Mouse (Mus musculus): ENCODE measurements around the gene Grk5.

The Grk5 gene

DNA sequence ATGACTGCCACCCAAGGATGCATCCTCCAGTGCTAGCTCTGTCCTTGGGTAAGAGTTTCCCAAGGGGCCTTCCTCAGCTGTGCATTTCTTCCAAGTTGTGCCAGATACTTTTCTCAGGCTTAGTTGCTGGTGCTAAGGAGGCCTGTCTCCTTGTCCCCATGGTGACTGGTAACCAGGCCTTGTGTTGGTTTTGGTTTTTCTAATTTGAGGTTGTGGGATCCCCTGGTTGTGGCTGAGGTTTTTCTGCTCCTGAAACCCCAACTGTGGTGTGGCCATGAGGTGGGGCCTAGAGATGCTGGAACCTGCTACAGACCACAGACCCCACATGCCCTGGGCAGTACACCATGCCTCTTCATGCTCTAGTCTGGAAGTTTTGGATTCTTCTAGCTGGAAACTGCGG is 90.0 kb downstream of the Grk5 start:
- no peak for DNase-seq (ENCODE audit: low spot score)

DNA sequence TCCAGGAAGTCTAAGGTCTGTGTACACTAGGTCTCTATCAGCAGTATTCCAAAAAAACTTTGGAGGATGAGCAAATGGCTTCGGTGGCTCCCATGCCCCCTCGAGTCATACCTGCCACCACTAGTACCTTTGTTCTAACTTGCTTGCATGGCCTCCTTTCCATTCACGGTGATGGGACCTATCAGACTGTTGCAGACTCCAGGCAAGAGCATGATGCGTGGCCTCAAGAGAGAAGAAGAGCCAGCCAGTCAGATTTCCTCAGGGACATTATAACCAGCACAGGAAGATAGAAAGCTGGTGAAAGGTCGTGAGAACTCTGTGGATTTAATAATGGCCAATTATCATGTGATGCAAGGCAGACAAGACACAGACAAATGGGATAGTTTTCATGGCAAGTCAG is 91.8 kb downstream of the Grk5 start:
- DNase-seq (ENCODE audit: low spot score), result peak; percentile 74

DNA sequence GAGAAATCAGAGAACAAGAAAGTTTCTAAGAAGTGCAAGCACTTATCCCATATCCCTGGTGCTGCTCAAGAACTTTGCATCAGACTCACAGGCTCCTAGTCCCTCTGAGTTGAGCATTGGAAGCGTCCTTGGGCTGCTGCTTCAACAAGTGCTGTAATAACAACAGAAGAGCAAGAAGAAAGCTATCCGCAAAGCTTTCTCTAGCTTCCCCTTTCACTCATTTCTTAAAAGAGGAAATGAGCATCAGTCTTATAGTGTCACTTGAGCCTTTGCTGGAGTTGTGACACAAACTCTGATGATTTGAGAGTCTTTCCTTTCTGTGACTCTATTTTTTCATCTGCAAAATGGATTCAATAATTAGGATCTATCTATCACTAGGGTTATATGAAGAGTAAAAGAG is 92.3 kb downstream of the Grk5 start:
- peak; percentile 38 for DNase-seq (ENCODE audit: low spot score)

GRCm38 (mm10) chr19:60989766-60990165 is 100.2 kb downstream of the Grk5 start:
- no peak for DNase-seq (ENCODE audit: low spot score)

DNA sequence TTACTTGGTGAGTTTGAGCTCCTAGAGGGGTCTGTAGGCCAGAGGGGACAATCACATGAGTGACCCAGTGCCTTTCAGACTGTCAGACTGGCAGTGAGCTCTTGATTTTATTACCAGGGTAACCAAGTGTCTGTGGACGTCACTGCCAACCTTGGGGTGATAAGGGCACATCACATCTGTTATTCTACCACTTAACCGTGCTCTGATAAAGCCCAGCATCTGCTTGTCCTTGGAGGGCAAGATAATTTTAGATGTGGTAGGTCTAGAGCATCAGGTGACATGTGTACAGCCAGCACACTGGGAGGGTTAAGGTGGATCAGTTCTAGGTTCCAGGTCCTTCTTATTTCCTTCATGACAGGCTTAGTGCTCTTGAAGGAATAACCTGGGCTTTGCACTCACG is 104.7 kb downstream of the Grk5 start:
- no peak for DNase-seq (ENCODE audit: low spot score)

- DNase-seq (ENCODE audit: low spot score), result no peak
These were observed 105.3 kb downstream of the Grk5 start for GRCm38 (mm10) chr19:60994845-60995244.

DNA sequence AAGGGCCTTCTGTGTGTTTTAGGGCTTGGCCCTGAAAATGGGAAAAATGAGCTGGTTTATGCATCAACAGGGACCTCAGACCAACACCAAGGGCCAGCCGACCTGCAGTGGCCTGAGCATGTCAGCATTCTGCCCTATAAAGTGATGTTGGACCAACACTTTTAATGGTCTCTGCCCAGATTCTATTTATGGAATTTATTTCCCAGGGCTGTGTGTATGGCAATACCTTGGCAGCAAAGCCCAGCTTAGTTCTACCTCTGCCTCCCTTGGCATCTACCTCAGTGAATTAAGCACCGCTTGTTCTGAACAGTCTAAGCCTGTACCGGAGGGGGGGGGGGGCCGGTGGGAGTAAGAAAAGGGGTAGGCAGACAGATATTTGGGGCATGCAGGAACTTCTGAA is 108.2 kb downstream of the Grk5 start:
- DNase-seq (ENCODE audit: low spot score), result peak; percentile 80

- no peak for DNase-seq (ENCODE audit: low spot score)
These were observed 110.1 kb downstream of the Grk5 start for GRCm38 (mm10) chr19:60999652-61000051.

DNA sequence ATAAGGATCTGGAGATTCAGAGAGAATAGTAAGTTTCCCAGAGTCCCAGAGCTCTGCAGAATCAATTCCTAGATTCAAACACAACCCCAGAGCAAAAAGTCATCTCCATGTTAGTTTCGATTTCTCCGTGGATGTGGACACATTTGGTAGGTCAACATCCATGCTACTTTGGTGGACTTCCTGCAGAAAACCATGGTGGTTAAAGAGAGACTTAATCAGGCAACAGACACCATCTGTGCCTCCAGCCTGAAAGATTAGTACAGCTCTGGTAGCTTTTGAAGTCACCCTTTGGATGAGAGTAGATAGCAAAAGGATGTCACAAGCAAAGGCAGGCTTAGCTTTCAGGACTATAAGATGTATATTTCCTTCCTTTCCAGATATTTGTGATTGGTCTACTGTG is 111.4 kb downstream of the Grk5 start:
- no peak for DNase-seq (ENCODE audit: low spot score)

DNA sequence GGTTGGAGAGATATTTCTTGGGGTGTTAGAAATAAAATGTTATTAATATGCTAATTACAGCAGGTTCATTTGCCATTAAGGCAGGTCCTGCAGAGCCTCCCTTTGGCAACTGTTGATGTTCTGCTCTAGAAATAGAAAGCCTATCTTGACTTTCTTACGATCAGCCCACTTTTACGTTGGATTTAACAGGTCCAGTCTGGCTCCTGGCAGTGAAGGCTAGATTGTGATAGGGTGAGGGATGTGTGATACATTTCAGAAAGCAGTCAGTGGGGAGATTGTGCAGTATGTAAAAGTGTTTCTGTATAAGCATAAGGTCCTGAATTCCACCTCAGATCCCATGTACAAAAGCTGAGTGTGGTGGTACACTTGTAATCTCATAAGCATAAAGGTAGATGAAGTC is 119.7 kb downstream of the Grk5 start:
- DNase-seq (ENCODE audit: low spot score), result no peak

DNA sequence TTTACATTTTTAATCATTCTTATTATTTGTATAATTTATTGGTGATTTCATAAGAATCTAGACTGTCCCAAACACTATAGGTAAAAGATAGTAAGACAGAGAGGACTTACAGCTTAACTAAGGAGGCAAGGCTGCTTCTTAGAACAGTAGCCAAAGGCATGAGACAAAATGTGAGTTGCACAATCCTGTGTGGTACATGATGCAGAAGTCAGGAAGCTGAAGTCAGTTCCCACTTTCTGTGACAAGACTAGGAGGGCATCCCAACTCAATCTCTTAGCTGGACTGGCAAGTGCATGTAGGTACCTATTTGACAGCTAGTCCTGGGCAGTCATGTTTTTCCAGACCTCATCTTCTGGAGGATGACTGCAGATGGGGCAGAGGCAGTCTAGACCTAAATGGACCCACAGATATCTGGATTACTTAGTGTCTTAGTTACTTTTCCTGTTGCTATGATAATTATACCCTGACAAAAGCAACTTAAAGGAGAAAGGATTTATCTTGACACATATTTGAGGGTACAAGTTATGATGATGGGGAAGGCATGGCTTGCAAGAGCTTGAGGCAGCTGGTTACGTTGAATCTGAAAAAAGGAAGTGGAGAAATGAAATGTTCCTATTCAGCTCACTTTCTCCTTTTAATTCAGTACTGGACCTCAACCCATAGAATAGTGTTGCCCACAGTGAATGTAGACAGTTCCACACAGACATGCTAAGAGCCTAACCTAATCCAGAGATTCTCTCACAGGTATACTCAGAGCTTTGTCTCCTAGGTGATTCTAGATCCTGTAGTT is 128.1 kb downstream of the Grk5 start:
- no peak for DNase-seq (ENCODE audit: low spot score)

DNA sequence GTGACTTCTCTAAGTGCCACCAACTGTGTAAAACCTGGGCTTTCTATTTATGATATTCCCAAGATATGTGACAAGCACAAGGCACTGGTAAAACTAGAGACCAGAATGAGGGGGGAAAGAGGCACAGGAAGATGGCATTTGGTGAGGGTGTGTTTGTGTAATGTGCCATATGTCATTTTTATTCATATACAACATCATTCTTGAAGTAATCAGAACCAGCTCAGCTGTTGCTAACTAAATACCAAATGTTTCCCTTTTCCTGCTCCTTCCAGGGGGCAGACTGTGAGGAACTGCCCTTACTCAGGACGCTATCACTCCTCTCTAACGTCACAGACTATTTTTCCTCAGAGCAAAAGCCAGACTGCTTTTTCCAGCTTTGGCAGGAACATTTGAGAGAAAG is 132.0 kb downstream of the Grk5 start:
- no peak for DNase-seq (ENCODE audit: low spot score)

- no peak for DNase-seq (ENCODE audit: low spot score)
These were observed 132.5 kb downstream of the Grk5 start for GRCm38 (mm10) chr19:61021939-61022566.

GRCm38 (mm10) chr19:61031570-61031969 is 142.0 kb downstream of the Grk5 start:
- peak; percentile 71 for DNase-seq (ENCODE audit: low spot score)

GRCm38 (mm10) chr19:61039151-61039550 is 149.6 kb downstream of the Grk5 start:
- DNase-seq (ENCODE audit: low spot score), result no peak

GRCm38 (mm10) chr19:61048646-61049045 is 159.1 kb downstream of the Grk5 start:
- DNase-seq (ENCODE audit: low spot score), result peak; percentile 79

- peak; percentile 77 for DNase-seq (ENCODE audit: low spot score)
These were observed 159.9 kb downstream of the Grk5 start for GRCm38 (mm10) chr19:61049413-61049812.

- no peak for DNase-seq (ENCODE audit: low spot score)
These were observed 161.6 kb downstream of the Grk5 start for GRCm38 (mm10) chr19:61051151-61051550.

- DNase-seq (ENCODE audit: low spot score), result no peak
These were observed 162.5 kb downstream of the Grk5 start for GRCm38 (mm10) chr19:61052008-61052407.

DNA sequence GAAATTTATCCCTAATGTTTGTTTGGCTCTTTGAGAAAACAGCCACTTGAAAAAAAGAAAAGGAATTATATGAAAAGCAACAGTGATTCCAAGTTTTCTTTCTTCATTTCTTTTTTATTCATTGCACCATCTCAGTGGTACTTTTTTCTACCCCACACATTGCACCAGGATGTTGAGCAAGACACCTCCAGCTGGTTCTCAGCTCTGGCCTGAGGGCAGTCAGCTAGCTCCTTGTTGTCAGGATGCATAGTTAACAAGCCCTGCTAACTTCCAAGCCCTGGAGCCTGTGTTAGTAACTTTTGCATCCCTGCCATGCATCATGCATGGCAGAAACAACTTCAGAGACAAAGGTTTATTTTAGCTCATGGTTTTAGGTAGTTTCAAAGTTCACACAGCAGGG is 163.2 kb downstream of the Grk5 start:
- DNase-seq (ENCODE audit: low spot score), result no peak

- DNase-seq (ENCODE audit: low spot score), result no peak
These were observed 167.3 kb downstream of the Grk5 start for GRCm38 (mm10) chr19:61056783-61057410.

DNA sequence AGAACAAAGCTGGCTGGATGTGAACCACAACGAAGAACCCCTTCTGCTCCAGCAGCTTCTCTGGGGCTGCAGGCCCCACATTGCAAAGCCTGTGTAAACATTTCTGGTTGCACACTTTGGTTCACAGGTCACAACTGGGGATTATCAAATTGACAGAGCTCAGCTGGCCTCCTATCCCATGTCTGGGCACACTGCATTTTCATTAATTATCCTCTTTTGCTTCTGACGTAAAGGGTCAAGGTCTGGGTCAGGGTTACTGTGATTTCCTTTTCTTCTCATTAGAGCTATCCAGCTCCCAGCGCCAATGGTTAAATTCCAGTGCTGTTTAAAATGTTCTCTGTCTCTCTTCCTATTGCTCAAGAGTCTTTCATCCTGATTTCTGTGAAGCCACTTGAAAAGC is 168.0 kb downstream of the Grk5 start:
- DNase-seq (ENCODE audit: low spot score), result no peak

- peak; percentile 65 for DNase-seq (ENCODE audit: low spot score)
These were observed 174.8 kb downstream of the Grk5 start for GRCm38 (mm10) chr19:61064386-61064785.
